In genomic region chr5:134531585-134531984, GRCm38 (mm10) we compare ENCODE assay signal across 10 mouse cellular contexts. TPM values are rescaled to one million over a fixed set of nuclear protein-coding genes. Genes with fewer than 3 reads are reported as not detected.
DNase-seq lines count a peak whose midpoint lies in the region; ATAC-seq and TF ChIP-seq lines count a peak whose summit lies in the region.
"Had no signal": no experiment of that assay in that cellular context is flagged by ENCODE, and none has a peak within 500 bp of the region (broad histone marks: within the 10 kb centered on the region; RNA-seq: fewer than 3 reads in every experiment).

No protein-coding gene starts in this region.

- no peaks in the 10 kb centered on the region for H3K9me3 ChIP-seq in hindbrain, embryonic 15.5 days
- H3K9me3 ChIP-seq in hindbrain, embryonic 12.5 days (replicated peaks): no peaks in the 10 kb centered on the region
- H3K9me3 ChIP-seq in stomach, embryonic 16.5 days (replicated peaks; ENCODE audit: control insufficient read depth, low read length): no peaks in the 10 kb centered on the region
- no peaks in the 10 kb centered on the region for H3K9me3 ChIP-seq in stomach, postnatal 0 days (ENCODE audit: control insufficient read depth, low read length)
- H3K9me3 ChIP-seq in limb, embryonic 10.5 days (replicated peaks): no peaks in the 10 kb centered on the region
- H3K9me3 ChIP-seq: heart, embryonic 13.5 days had no signal

- H3K4me1 ChIP-seq in hindbrain, embryonic 15.5 days (replicated peaks): peaks cover 20% of the 10 kb centered on the region
- H3K4me1 ChIP-seq in hindbrain, embryonic 12.5 days: peaks cover 14% of the 10 kb centered on the region
- no peaks in the 10 kb centered on the region for H3K4me1 ChIP-seq in stomach, embryonic 16.5 days (ENCODE audit: control insufficient read depth, insufficient read depth, low read length)
- H3K4me1 ChIP-seq in stomach, postnatal 0 days (replicated peaks; ENCODE audit: control insufficient read depth, insufficient read depth): no peaks in the 10 kb centered on the region
- H3K4me1 ChIP-seq in limb, embryonic 10.5 days: peaks cover 8% of the 10 kb centered on the region; the same call in 1 of the 2 replicates

- H3K27me3 ChIP-seq in hindbrain, embryonic 15.5 days: no peaks in the 10 kb centered on the region
- no peaks in the 10 kb centered on the region for H3K27me3 ChIP-seq in hindbrain, embryonic 12.5 days
- H3K27me3 ChIP-seq in stomach, embryonic 16.5 days (ENCODE audit: control insufficient read depth, insufficient read depth, low read length): no peaks in the 10 kb centered on the region
- H3K27me3 ChIP-seq in stomach, postnatal 0 days (ENCODE audit: control insufficient read depth, insufficient read depth, low read length): no peaks in the 10 kb centered on the region
- no peaks in the 10 kb centered on the region for H3K27me3 ChIP-seq in limb, embryonic 10.5 days (ENCODE audit: low read depth, poor library complexity, severe bottlenecking)
- H3K27me3 ChIP-seq: heart, embryonic 13.5 days had no signal

- no peak for TF ChIP-seq EP300 in stomach, postnatal 0 days (optimal IDR thresholded peaks at IDR 0.05)

- H3K27ac ChIP-seq in hindbrain, embryonic 15.5 days (replicated peaks): peak overlapping the region; percentile 78
- no peak overlapping the region for H3K27ac ChIP-seq in hindbrain, embryonic 12.5 days
- no peak overlapping the region for H3K27ac ChIP-seq in stomach, embryonic 16.5 days (ENCODE audit: low read length)
- H3K27ac ChIP-seq in stomach, postnatal 0 days (replicated peaks): no peak overlapping the region
- no peak overlapping the region for H3K27ac ChIP-seq in limb, embryonic 10.5 days
- H3K27ac ChIP-seq: heart, embryonic 13.5 days had no signal

- TF ChIP-seq CTCF in stomach, postnatal 0 days (IDR thresholded peaks at IDR 0.05; ENCODE audit: low read depth): no peak

- ATAC-seq in hindbrain, embryonic 15.5 days (ENCODE audit: low FRiP score, low read depth): peak; percentile 39; the same call in 1 of the 2 replicates
- no peak for ATAC-seq in hindbrain, embryonic 12.5 days (ENCODE audit: low FRiP score)
- peak; percentile 29; the same call in 1 of the 2 replicates for ATAC-seq in stomach, embryonic 16.5 days (ENCODE audit: insufficient read depth, low FRiP score)
- no peak for ATAC-seq in stomach, postnatal 0 days (ENCODE audit: low FRiP score, low TSS enrichment)
- ATAC-seq: intestine, postnatal 0 days had no signal

- H3K4me2 ChIP-seq in hindbrain, embryonic 15.5 days: no peak overlapping the region
- no peak overlapping the region for H3K4me2 ChIP-seq in hindbrain, embryonic 12.5 days (replicated peaks)
- no peak overlapping the region for H3K4me2 ChIP-seq in stomach, embryonic 16.5 days (ENCODE audit: low read depth, low read length)
- no peak overlapping the region for H3K4me2 ChIP-seq in stomach, postnatal 0 days (replicated peaks; ENCODE audit: low read depth)
- H3K4me2 ChIP-seq: heart, embryonic 13.5 days; lung, embryonic 14.5 days had no signal

- peaks cover 36% of the 10 kb centered on the region for H3K36me3 ChIP-seq in hindbrain, embryonic 15.5 days
- peaks cover 62% of the 10 kb centered on the region for H3K36me3 ChIP-seq in hindbrain, embryonic 12.5 days
- no peaks in the 10 kb centered on the region; the same call in 1 of the 2 replicates for H3K36me3 ChIP-seq in stomach, embryonic 16.5 days (ENCODE audit: control insufficient read depth, insufficient read depth, low read length)
- peaks cover 5% of the 10 kb centered on the region; the same call in 1 of the 2 replicates for H3K36me3 ChIP-seq in stomach, postnatal 0 days (ENCODE audit: control insufficient read depth, insufficient read depth, low read length)
- peaks cover 85% of the 10 kb centered on the region for H3K36me3 ChIP-seq in limb, embryonic 10.5 days

- 72% methylated on average over 9 of the region's 9 CpGs for WGBS in hindbrain, embryonic 15.5 days
- 90% methylated on average over 9 of the region's 9 CpGs for WGBS in hindbrain, embryonic 12.5 days
- 77% methylated on average over 9 of the region's 9 CpGs for WGBS in stomach, embryonic 16.5 days
- 72% methylated on average over 9 of the region's 9 CpGs for WGBS in stomach, postnatal 0 days
- WGBS in limb, embryonic 10.5 days: 91% methylated on average over 9 of the region's 9 CpGs

- no peak overlapping the region for H3K4me3 ChIP-seq in hindbrain, embryonic 15.5 days
- H3K4me3 ChIP-seq in hindbrain, embryonic 12.5 days: no peak overlapping the region
- no peak overlapping the region for H3K4me3 ChIP-seq in stomach, embryonic 16.5 days (replicated peaks; ENCODE audit: low read length)
- H3K4me3 ChIP-seq in stomach, postnatal 0 days (ENCODE audit: low read depth, low read length): no peak overlapping the region
- no peak overlapping the region for H3K4me3 ChIP-seq in limb, embryonic 10.5 days
- H3K4me3 ChIP-seq: heart, embryonic 13.5 days had no signal

- no peak for DNase-seq in stomach, postnatal 0 days (ENCODE audit: low spot score)
- DNase-seq in layer of hippocampus, adult 9-11 months: peak; percentile 85
- no peak for DNase-seq in thymus, postnatal 0 days (ENCODE audit: low spot score)
- DNase-seq in limb, embryonic 10.5 days (ENCODE audit: low spot score): no peak
- DNase-seq: lung, embryonic 14.5 days had no signal

- H3K9ac ChIP-seq in hindbrain, embryonic 15.5 days: no peak overlapping the region
- H3K9ac ChIP-seq in hindbrain, embryonic 12.5 days: no peak overlapping the region
- H3K9ac ChIP-seq in stomach, embryonic 16.5 days (ENCODE audit: low read length): no peak overlapping the region
- H3K9ac ChIP-seq in stomach, postnatal 0 days (ENCODE audit: low read length): no peak overlapping the region
- H3K9ac ChIP-seq: heart, embryonic 13.5 days; lung, embryonic 14.5 days had no signal

RNA-seq across cellular contexts. Expression of gene Clip2, which starts 20.6 kb away (rescaled TPM):
- 13.8 and 14.9 TPM in 2 replicates for polyA plus RNA-seq in hindbrain, embryonic 15.5 days (2015; fragmentation: Nextera tagmentation; extraction: Ambion mirVana)
- polyA plus RNA-seq in hindbrain, embryonic 12.5 days (2016; fragmentation: Nextera tagmentation; extraction: Ambion mirVana): 12.6 and 13.0 TPM in 2 replicates
- polyA plus RNA-seq in stomach, embryonic 16.5 days (2015; fragmentation: Nextera tagmentation; extraction: Ambion mirVana): 2.9 and 3.5 TPM in 2 replicates
- polyA plus RNA-seq in stomach, postnatal 0 days (2015; fragmentation: Nextera tagmentation; extraction: Ambion mirVana): 1.0 and 1.1 TPM in 2 replicates
- 1.3 TPM in 2 replicates for polyA plus RNA-seq in thymus, postnatal 0 days (2015; fragmentation: Nextera tagmentation; extraction: Ambion mirVana)
- 5.9 and 7.1 TPM in 2 replicates for polyA plus RNA-seq in limb, embryonic 10.5 days (2016; fragmentation: Nextera tagmentation; extraction: Ambion mirVana)

RNA-seq across cellular contexts. Expression of gene Syna, which starts 28.4 kb away (rescaled TPM):
- 0.47 and 0.88 TPM in 2 replicates for polyA plus RNA-seq in hindbrain, embryonic 15.5 days (2015; fragmentation: Nextera tagmentation; extraction: Ambion mirVana)
- 0.18 and 0.23 TPM in 2 replicates for polyA plus RNA-seq in hindbrain, embryonic 12.5 days (2016; fragmentation: Nextera tagmentation; extraction: Ambion mirVana)
- 0.10 TPM in 1 of 2 replicates, not detected in the other for polyA plus RNA-seq in stomach, embryonic 16.5 days (2015; fragmentation: Nextera tagmentation; extraction: Ambion mirVana)
- 0.07 TPM in 2 replicates for polyA plus RNA-seq in stomach, postnatal 0 days (2015; fragmentation: Nextera tagmentation; extraction: Ambion mirVana)
- polyA plus RNA-seq in thymus, postnatal 0 days (2015; fragmentation: Nextera tagmentation; extraction: Ambion mirVana): 0.08 and 0.09 TPM in 2 replicates
- 0.06 and 0.08 TPM in 2 replicates for polyA plus RNA-seq in limb, embryonic 10.5 days (2016; fragmentation: Nextera tagmentation; extraction: Ambion mirVana)
- polyA plus RNA-seq: heart, embryonic 13.5 days; lung, embryonic 14.5 days had no signal

RNA-seq across cellular contexts. Expression of gene Rfc2, which starts 49.6 kb away (rescaled TPM):
- 190 and 194 TPM in 2 replicates for polyA plus RNA-seq in hindbrain, embryonic 15.5 days (2015; fragmentation: Nextera tagmentation; extraction: Ambion mirVana)
- polyA plus RNA-seq in hindbrain, embryonic 12.5 days (2016; fragmentation: Nextera tagmentation; extraction: Ambion mirVana): 226 and 228 TPM in 2 replicates
- polyA plus RNA-seq in stomach, embryonic 16.5 days (2015; fragmentation: Nextera tagmentation; extraction: Ambion mirVana): 197 and 214 TPM in 2 replicates
- polyA plus RNA-seq in stomach, postnatal 0 days (2015; fragmentation: Nextera tagmentation; extraction: Ambion mirVana): 81.5 and 83.7 TPM in 2 replicates
- 262 and 278 TPM in 2 replicates for polyA plus RNA-seq in thymus, postnatal 0 days (2015; fragmentation: Nextera tagmentation; extraction: Ambion mirVana)
- polyA plus RNA-seq in limb, embryonic 10.5 days (2016; fragmentation: Nextera tagmentation; extraction: Ambion mirVana): 431 and 443 TPM in 2 replicates

Comparison
In these comparisons a context has a peak if more than half of its experiments do, and no peak if none do; other contexts are left out.
1. ATAC-seq: peak in hindbrain, embryonic 15.5 days (single experiment) and stomach, embryonic 16.5 days (single experiment); none in hindbrain, embryonic 12.5 days (single experiment) and stomach, postnatal 0 days (single experiment).